Comparison of ENCODE assay signal across 19 mouse cellular contexts in genomic region chr15:90344956-90345355, GRCm38 (mm10).
DNase-seq lines count a peak whose midpoint lies in the region; ATAC-seq and TF ChIP-seq lines count a peak whose summit lies in the region.
"Had no signal": no experiment of that assay in that cellular context is flagged by ENCODE, and none has a peak within 500 bp of the region (broad histone marks: within the 10 kb centered on the region; RNA-seq: fewer than 3 reads in every experiment).

No protein-coding gene starts in this region.

- peaks cover 4% of the 10 kb centered on the region; the same call in 1 of the 2 replicates for H3K4me1 ChIP-seq in forebrain, embryonic 11.5 days (replicated peaks; ENCODE audit: control insufficient read depth, insufficient read depth, low read length)
- no peaks in the 10 kb centered on the region; the same call in 1 of the 2 replicates for H3K4me1 ChIP-seq in forebrain, postnatal 0 days (ENCODE audit: insufficient read depth)
- H3K4me1 ChIP-seq in kidney, postnatal 0 days (replicated peaks; ENCODE audit: insufficient read depth, low read length), result 0 out of 2 replicates have a peak, but pooled peaks cover 3% of the 10 kb centered on the region
- H3K4me1 ChIP-seq: embryonic facial prominence, embryonic 12.5 days; limb, embryonic 15.5 days had no signal

- H3K4me2 ChIP-seq in forebrain, embryonic 11.5 days (ENCODE audit: low read depth, low read length, severe bottlenecking), result no peak overlapping the region
- H3K4me2 ChIP-seq in forebrain, postnatal 0 days (ENCODE audit: low read depth), result no peak overlapping the region
- H3K4me2 ChIP-seq in kidney, postnatal 0 days (ENCODE audit: low read length), result no peak overlapping the region
- H3K4me2 ChIP-seq: embryonic facial prominence, embryonic 12.5 days; limb, embryonic 15.5 days; lung, embryonic 14.5 days had no signal

- H3K9ac ChIP-seq in forebrain, embryonic 11.5 days (ENCODE audit: low read length), result no peak overlapping the region
- H3K9ac ChIP-seq in forebrain, postnatal 0 days, result no peak overlapping the region
- H3K9ac ChIP-seq in kidney, postnatal 0 days (ENCODE audit: low read depth, low read length), result no peak overlapping the region
- H3K9ac ChIP-seq: embryonic facial prominence, embryonic 12.5 days; limb, embryonic 15.5 days; lung, embryonic 14.5 days had no signal

- TF ChIP-seq CTCF in forebrain, postnatal 0 days (IDR thresholded peaks at IDR 0.05; ENCODE audit: low read depth), result no peak
- TF ChIP-seq CTCF in kidney, postnatal 0 days (IDR thresholded peaks at IDR 0.05; ENCODE audit: low read depth), result no peak

- H3K27me3 ChIP-seq in forebrain, embryonic 11.5 days (ENCODE audit: control insufficient read depth, insufficient read depth, low read length), result no peaks in the 10 kb centered on the region
- H3K27me3 ChIP-seq in forebrain, postnatal 0 days (ENCODE audit: insufficient read depth, low read length), result no peaks in the 10 kb centered on the region
- no peaks in the 10 kb centered on the region for H3K27me3 ChIP-seq in kidney, postnatal 0 days (ENCODE audit: insufficient read depth, low read length)
- H3K27me3 ChIP-seq: embryonic facial prominence, embryonic 12.5 days; limb, embryonic 15.5 days; Patski had no signal

- no peaks in the 10 kb centered on the region for H3K36me3 ChIP-seq in forebrain, embryonic 11.5 days (ENCODE audit: control insufficient read depth, insufficient read depth, low read length)
- no peaks in the 10 kb centered on the region for H3K36me3 ChIP-seq in forebrain, postnatal 0 days (ENCODE audit: insufficient read depth)
- no peaks in the 10 kb centered on the region for H3K36me3 ChIP-seq in kidney, postnatal 0 days (ENCODE audit: insufficient read depth, low read length)
- H3K36me3 ChIP-seq: embryonic facial prominence, embryonic 12.5 days; limb, embryonic 15.5 days had no signal

- no peaks in the 10 kb centered on the region for H3K9me3 ChIP-seq in forebrain, embryonic 11.5 days (ENCODE audit: control insufficient read depth, low read length)
- H3K9me3 ChIP-seq in forebrain, postnatal 0 days (ENCODE audit: low read length), result no peaks in the 10 kb centered on the region
- H3K9me3 ChIP-seq in kidney, postnatal 0 days (replicated peaks; ENCODE audit: low read length), result no peaks in the 10 kb centered on the region; the same call in 1 of the 2 replicates
- H3K9me3 ChIP-seq: embryonic facial prominence, embryonic 12.5 days; limb, embryonic 15.5 days had no signal

- no peak overlapping the region for H3K27ac ChIP-seq in forebrain, embryonic 11.5 days (ENCODE audit: low read depth, low read length)
- H3K27ac ChIP-seq in forebrain, postnatal 0 days (ENCODE audit: low read depth, low read length), result no peak overlapping the region
- peak overlapping the region; percentile 42; the same call in 1 of the 2 replicates for H3K27ac ChIP-seq in kidney, postnatal 0 days
- H3K27ac ChIP-seq: embryonic facial prominence, embryonic 12.5 days; limb, embryonic 15.5 days had no signal

- ATAC-seq in forebrain, embryonic 11.5 days (replicated peaks; ENCODE audit: low FRiP score), result peak; percentile 61; the same call in 1 of the 2 replicates
- ATAC-seq in forebrain, postnatal 0 days, result no peak
- no peak for ATAC-seq in kidney, postnatal 0 days (replicated peaks; ENCODE audit: low FRiP score, low read depth)
- ATAC-seq: hindbrain, embryonic 16.5 days; intestine, postnatal 0 days; Patski had no signal

- H3K4me3 ChIP-seq in forebrain, embryonic 11.5 days (ENCODE audit: low read depth, low read length), result no peak overlapping the region
- no peak overlapping the region for H3K4me3 ChIP-seq in forebrain, postnatal 0 days (ENCODE audit: low read depth, low read length)
- H3K4me3 ChIP-seq in kidney, postnatal 0 days (replicated peaks; ENCODE audit: low read depth, low read length), result no peak overlapping the region
- H3K4me3 ChIP-seq: embryonic facial prominence, embryonic 12.5 days; erythroblast, embryonic 14.5 days; limb, embryonic 15.5 days had no signal

- WGBS in forebrain, embryonic 11.5 days, result 31% methylated on average over 4 of the region's 4 CpGs
- 12% methylated on average over 4 of the region's 4 CpGs for WGBS in forebrain, postnatal 0 days
- WGBS in kidney, postnatal 0 days, result 38% methylated on average over 4 of the region's 4 CpGs

- DNase-seq in forebrain, embryonic 11.5 days (ENCODE audit: low spot score), result no peak
- DNase-seq in forebrain, postnatal 0 days, result no peak
- peak; percentile 5 for DNase-seq in kidney, postnatal 0 days (ENCODE audit: low spot score)
- DNase-seq in kidney, postnatal 10 days, result no peak
- peak; percentile 24 for DNase-seq in Muller cell, postnatal 12 days (ENCODE audit: inconsistent ontology term)
- DNase-seq in hindlimb bud, embryonic 11.5 days (ENCODE audit: extremely low spot score, low read depth, low spot score), result peak; percentile 14
- DNase-seq in adrenal gland, adult 18-20 months (ENCODE audit: low spot score in 2 of 2), result no peak
- DNase-seq in gastrocnemius, adult 8-10 months (ENCODE audit: low spot score in 2 of 2), result no peak
- DNase-seq: adrenal gland, postnatal 10 days; cerebellum, adult 9-11 months; gastrocnemius, postnatal 25 days; lung, embryonic 14.5 days; lung, postnatal 36 days had no signal

Comparison
In these comparisons a context has a peak if more than half of its experiments do, and no peak if none do; other contexts are left out.
1. DNase-seq: peak in kidney, postnatal 0 days (single experiment), Muller cell, postnatal 12 days (single experiment) and hindlimb bud, embryonic 11.5 days (single experiment); none in forebrain, embryonic 11.5 days (single experiment), forebrain, postnatal 0 days (single experiment), kidney, postnatal 10 days (single experiment), adrenal gland, adult 18-20 months (0 of 2) and gastrocnemius, adult 8-10 months (0 of 2).